Mouse (Mus musculus): ENCODE results near the gene Gm10318.

- no peak for TF ChIP-seq CTCF (IDR thresholded peaks at IDR 0.05; ENCODE audit: low read depth)
- no peak for TF ChIP-seq EP300 (IDR thresholded peaks at IDR 0.05; ENCODE audit: low read depth)
Observed at GRCm38 (mm10) chr10:77901871-77902210, 49.2 kb downstream of the Gm10318 start.
